Mouse (Mus musculus): ENCODE results near the gene Cavin3. TPM values are rescaled to one million over a fixed set of nuclear protein-coding genes. Genes with fewer than 3 reads are reported as not detected.

The Cavin3 gene
- total and polyA plus RNA-seq, 3 experiments = not detected

DNA sequence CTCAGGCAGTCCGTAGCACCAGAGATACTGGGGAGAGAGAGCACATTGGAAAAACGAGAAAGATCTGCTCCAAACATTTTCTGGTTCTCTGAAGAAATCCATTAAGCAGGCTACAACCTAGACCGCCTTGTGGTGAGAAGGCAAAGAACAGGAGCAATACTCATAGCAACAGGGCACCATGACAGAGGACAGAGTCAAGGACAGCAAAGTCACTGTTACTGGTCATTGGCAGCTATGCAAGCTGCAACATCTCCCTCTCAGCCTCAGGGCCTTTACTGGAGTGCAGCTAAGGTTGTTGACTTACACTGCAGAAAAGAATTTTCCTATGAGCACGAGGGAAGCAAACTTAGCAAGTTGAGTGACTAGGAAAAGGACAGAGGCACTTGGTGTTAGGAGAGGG lies 25.2 kb upstream of the Cavin3 start:
- H3K4me1 ChIP-seq (ENCODE audit: insufficient read depth, low read depth, low read length) = no peaks in the 10 kb centered on the region
- H3K27me3 ChIP-seq (ENCODE audit: insufficient read depth, low read length) = no peaks in the 10 kb centered on the region
- H3K9me3 ChIP-seq (replicated peaks) = no peaks in the 10 kb centered on the region
- ATAC-seq (ENCODE audit: extremely low read depth, insufficient number of reproducible peaks, low FRiP score, poor library complexity, severe bottlenecking) (no peak), DNase-seq (ENCODE audit: low spot score) (no peak)
- no peak overlapping the region for H3K4me3 ChIP-seq (ENCODE audit: low read depth, low read length)
- TF ChIP-seq GATA1 (IDR thresholded peaks at IDR 0.05; ENCODE audit: borderline replicate concordance, low read length) (no peak), POLR2AphosphoS5 (IDR thresholded peaks at IDR 0.05; ENCODE audit: insufficient replicate concordance, low read depth, low read length) (no peak), CTCF (IDR thresholded peaks at IDR 0.05; ENCODE audit: low read depth, low read length) (no peak), GATA2 (IDR thresholded peaks at IDR 0.05; ENCODE audit: borderline replicate concordance, low read depth, low read length) (no peak), TAL1 (conservative IDR thresholded peaks at IDR 0.05; ENCODE audit: low read depth, low read length) (no peak)
- H3K36me3 ChIP-seq (replicated peaks) = no peaks in the 10 kb centered on the region

DNA sequence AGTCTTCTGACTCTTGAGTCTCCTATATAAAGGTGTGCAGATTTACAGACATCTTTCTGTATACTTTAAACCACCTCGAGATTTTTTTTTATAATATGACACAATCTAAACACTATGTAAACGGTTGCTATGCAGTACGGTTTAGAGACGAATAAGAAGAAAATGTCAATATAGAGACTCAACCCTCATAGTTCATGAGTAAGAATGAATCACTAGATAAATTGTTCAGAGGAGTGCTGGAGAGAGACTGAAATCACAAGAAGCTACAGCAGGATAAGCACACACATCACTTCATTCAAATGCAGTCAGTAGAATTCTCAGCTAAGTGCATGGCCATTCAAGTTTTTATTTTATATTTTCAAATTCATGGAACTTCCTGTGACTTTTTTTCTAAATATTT lies 19.9 kb upstream of the Cavin3 start:
- Histone ChIP-seq H3K27me3 (ENCODE audit: insufficient read depth, low read length) (0 out of 2 replicates have a peak, but pooled peaks cover 5% of the 10 kb centered on the region), H3K4me3 (ENCODE audit: low read depth, low read length) (no peak overlapping the region), H3K4me1 (ENCODE audit: insufficient read depth, low read depth, low read length) (no peaks in the 10 kb centered on the region), H3K9me3 (replicated peaks) (no peaks in the 10 kb centered on the region), H3K36me3 (replicated peaks) (no peaks in the 10 kb centered on the region)
- ATAC-seq (ENCODE audit: extremely low read depth, insufficient number of reproducible peaks, low FRiP score, poor library complexity, severe bottlenecking) (no peak), DNase-seq (ENCODE audit: low spot score) (no peak)
- TF ChIP-seq GATA1 (IDR thresholded peaks at IDR 0.05; ENCODE audit: borderline replicate concordance, low read length) (no peak), GATA2 (IDR thresholded peaks at IDR 0.05; ENCODE audit: borderline replicate concordance, low read depth, low read length) (no peak), CTCF (IDR thresholded peaks at IDR 0.05; ENCODE audit: low read depth, low read length) (no peak)

DNA sequence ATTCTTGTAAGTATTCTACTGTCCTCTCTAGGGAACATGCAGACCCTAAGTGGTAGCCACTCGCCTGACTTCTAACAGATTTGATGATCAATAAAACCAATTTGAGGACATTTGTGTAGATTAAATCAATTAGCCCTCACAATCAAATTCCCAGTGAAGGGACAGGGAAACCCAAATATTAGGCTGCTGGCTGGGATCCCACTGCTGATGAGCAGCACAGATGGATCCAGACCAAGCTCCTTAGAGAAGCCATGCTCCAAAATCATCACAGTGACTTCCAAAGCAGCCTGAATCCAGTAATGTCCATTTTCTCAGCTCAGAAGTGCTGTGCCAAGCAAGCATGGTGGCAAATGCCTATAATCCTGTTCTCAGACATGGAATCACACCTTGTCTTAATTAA lies 17.6 kb upstream of the Cavin3 start:
- no peak for TF ChIP-seq GATA1 (IDR thresholded peaks at IDR 0.05; ENCODE audit: borderline replicate concordance, low read length)
- no peak for TF ChIP-seq CTCF (IDR thresholded peaks at IDR 0.05; ENCODE audit: low read depth, low read length)
- no peak for TF ChIP-seq GATA2 (IDR thresholded peaks at IDR 0.05; ENCODE audit: borderline replicate concordance, low read depth, low read length)
- TF ChIP-seq TAL1 (conservative IDR thresholded peaks at IDR 0.05; ENCODE audit: low read depth, low read length) = no peak
- TF ChIP-seq POLR2AphosphoS5 (IDR thresholded peaks at IDR 0.05; ENCODE audit: insufficient replicate concordance, low read depth, low read length) = no peak
- Histone ChIP-seq H3K4me3 (ENCODE audit: low read depth, low read length) (no peak overlapping the region), H3K36me3 (replicated peaks) (no peaks in the 10 kb centered on the region), H3K9me3 (replicated peaks) (no peaks in the 10 kb centered on the region), H3K4me1 (ENCODE audit: insufficient read depth, low read depth, low read length) (no peaks in the 10 kb centered on the region), H3K27me3 (ENCODE audit: insufficient read depth, low read length) (0 out of 2 replicates have a peak, but pooled peaks cover 5% of the 10 kb centered on the region)
- ATAC-seq (ENCODE audit: extremely low read depth, insufficient number of reproducible peaks, low FRiP score, poor library complexity, severe bottlenecking) (no peak), DNase-seq (ENCODE audit: low spot score) (no peak)

DNA sequence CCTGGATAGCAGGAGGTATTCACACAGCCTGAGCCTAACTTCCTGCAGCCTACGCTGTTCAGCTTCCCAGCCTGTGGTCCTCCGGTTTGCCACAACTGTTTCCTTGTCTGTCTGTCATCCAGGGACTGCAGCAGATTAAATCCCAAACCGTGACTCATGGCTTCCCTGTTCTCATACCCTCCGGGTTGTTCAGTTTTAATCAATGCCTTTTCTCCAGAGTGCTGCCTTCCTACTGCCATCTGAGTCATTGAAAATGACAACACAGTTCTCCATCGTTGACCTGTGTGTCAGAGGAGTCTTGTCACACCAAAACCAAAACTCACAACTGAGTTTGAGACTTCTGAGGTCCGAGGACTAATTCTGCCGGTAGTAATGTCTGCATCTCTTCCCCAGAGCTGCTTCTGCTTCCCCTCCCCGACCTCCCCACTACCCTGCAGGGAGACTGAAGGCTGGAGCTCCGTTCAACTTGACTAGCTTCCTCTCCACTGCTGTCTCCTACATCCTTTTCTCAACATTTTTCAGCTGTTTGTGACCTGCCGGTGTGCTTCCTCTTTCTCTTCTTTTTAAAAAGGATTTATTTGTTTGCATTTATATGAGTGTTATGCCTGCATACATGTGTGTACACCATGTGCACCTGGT lies 16.9 kb upstream of the Cavin3 start:
- no peak for ATAC-seq (ENCODE audit: extremely low read depth, insufficient number of reproducible peaks, low FRiP score, poor library complexity, severe bottlenecking)
- TF ChIP-seq GATA1 (IDR thresholded peaks at IDR 0.05; ENCODE audit: borderline replicate concordance, low read length) (no peak), POLR2AphosphoS5 (IDR thresholded peaks at IDR 0.05; ENCODE audit: insufficient replicate concordance, low read depth, low read length) (no peak), CTCF (IDR thresholded peaks at IDR 0.05; ENCODE audit: low read depth, low read length) (no peak), GATA2 (IDR thresholded peaks at IDR 0.05; ENCODE audit: borderline replicate concordance, low read depth, low read length) (no peak), TAL1 (conservative IDR thresholded peaks at IDR 0.05; ENCODE audit: low read depth, low read length) (no peak)
- 0 out of 2 replicates have a peak, but pooled peaks cover 5% of the 10 kb centered on the region for H3K27me3 ChIP-seq (ENCODE audit: insufficient read depth, low read length)

DNA sequence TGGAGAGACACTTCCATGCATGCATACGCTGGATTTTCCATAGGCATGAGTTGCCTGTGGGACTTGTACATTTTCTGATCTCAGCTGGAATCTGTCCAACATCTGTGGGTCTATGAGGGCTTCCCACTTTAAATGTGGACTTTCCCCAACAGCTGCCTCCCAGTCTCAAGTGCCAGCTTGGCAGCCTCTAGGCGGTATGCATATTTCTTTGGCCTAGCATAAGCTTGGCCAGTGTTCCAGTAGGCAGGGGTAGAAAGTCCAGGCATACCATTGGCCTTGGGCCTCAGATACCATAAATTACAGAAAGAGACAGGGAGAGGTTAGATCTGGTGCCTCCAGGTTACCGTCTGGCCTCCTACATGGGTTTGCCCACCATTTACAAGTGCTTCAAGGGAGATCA lies 15.8 kb upstream of the Cavin3 start:
- H3K9me3 ChIP-seq (replicated peaks) = no peaks in the 10 kb centered on the region
- DNase-seq (ENCODE audit: low spot score) = no peak
- no peak for ATAC-seq (ENCODE audit: extremely low read depth, insufficient number of reproducible peaks, low FRiP score, poor library complexity, severe bottlenecking)
- no peaks in the 10 kb centered on the region for H3K4me1 ChIP-seq (ENCODE audit: insufficient read depth, low read depth, low read length)
- no peaks in the 10 kb centered on the region for H3K36me3 ChIP-seq (replicated peaks)
- TF ChIP-seq CTCF (IDR thresholded peaks at IDR 0.05; ENCODE audit: low read depth, low read length) = no peak
- no peak for TF ChIP-seq TAL1 (conservative IDR thresholded peaks at IDR 0.05; ENCODE audit: low read depth, low read length)
- no peak for TF ChIP-seq GATA1 (IDR thresholded peaks at IDR 0.05; ENCODE audit: borderline replicate concordance, low read length)
- TF ChIP-seq POLR2AphosphoS5 (IDR thresholded peaks at IDR 0.05; ENCODE audit: insufficient replicate concordance, low read depth, low read length) = no peak
- no peak for TF ChIP-seq GATA2 (IDR thresholded peaks at IDR 0.05; ENCODE audit: borderline replicate concordance, low read depth, low read length)
- no peak overlapping the region for H3K4me3 ChIP-seq (ENCODE audit: low read depth, low read length)
- 0 out of 2 replicates have a peak, but pooled peaks cover 5% of the 10 kb centered on the region for H3K27me3 ChIP-seq (ENCODE audit: insufficient read depth, low read length)

More for the DNA sequence above, 16.9 kb upstream of the Cavin3 start:
- DNase-seq (ENCODE audit: low spot score) = no peak
- H3K4me3 ChIP-seq (ENCODE audit: low read depth, low read length) = no peak overlapping the region
- H3K9me3 ChIP-seq (replicated peaks) = no peaks in the 10 kb centered on the region
- no peaks in the 10 kb centered on the region for H3K4me1 ChIP-seq (ENCODE audit: insufficient read depth, low read depth, low read length)
- no peaks in the 10 kb centered on the region for H3K36me3 ChIP-seq (replicated peaks)

DNA sequence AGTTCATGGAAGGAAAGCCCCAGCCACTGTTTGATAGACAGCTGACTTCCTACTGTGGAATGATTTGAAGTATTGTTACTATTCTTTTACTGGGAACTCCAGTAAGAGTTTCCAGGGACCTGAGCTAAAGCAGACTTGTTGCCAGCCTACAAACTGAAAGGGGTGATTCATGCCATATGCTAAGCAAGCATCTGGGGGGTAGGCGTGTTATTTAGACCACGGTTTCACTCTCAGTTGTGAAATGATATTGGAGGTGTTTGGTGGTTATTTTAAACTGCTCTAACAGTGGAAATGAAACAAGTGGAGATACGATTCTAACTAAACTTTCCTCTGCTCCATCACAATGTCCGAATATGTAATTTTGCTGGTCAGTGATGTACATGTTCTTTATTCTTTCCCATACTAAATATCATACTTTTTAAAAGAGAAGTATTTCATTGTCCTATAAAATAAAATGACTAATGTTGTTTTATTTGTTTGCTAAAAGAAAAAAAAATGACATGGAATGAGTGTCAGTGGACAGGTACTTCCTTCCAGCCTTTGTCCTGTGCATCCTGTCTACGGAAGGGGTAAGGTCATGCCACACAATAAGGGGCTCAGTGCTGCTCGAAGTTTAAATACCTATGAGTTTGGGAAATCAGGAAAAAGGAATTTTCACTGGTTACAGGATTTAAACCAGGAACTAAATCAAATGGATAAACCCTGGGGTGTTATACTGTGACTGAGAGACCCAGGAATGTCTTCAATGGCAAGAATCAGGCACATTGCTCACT lies 5.2 kb upstream of the Cavin3 start:
- no peaks in the 10 kb centered on the region for H3K9me3 ChIP-seq (replicated peaks)
- H3K4me3 ChIP-seq (ENCODE audit: low read depth, low read length) = no peak overlapping the region
- H3K27me3 ChIP-seq (ENCODE audit: insufficient read depth, low read length) = no peaks in the 10 kb centered on the region
- ATAC-seq (ENCODE audit: extremely low read depth, insufficient number of reproducible peaks, low FRiP score, poor library complexity, severe bottlenecking) (no peak), DNase-seq (ENCODE audit: low spot score) (no peak)
- H3K4me1 ChIP-seq (ENCODE audit: insufficient read depth, low read depth, low read length) = no peaks in the 10 kb centered on the region
- TF ChIP-seq CTCF (IDR thresholded peaks at IDR 0.05; ENCODE audit: low read depth, low read length) = no peak
- no peak for TF ChIP-seq GATA1 (IDR thresholded peaks at IDR 0.05; ENCODE audit: borderline replicate concordance, low read length)
- TF ChIP-seq POLR2AphosphoS5 (IDR thresholded peaks at IDR 0.05; ENCODE audit: insufficient replicate concordance, low read depth, low read length) = no peak
- H3K36me3 ChIP-seq (replicated peaks) = no peaks in the 10 kb centered on the region

Data from G1E (cell line).